Mouse (Mus musculus) liver, postnatal 0 days (tissue): ENCODE measurements at regions not wholly inside any gene's neighbourhood (a gene's known extent, or its start where the extent isn't known, plus 50 kb on each side); places are given as distances from the start of the nearest gene placed in this dataset.

ENCODE experiments used
- CTCF ChIP-seq: sonication (generic); IDR thresholded peaks from 2 replicates; pipeline ENCODE4 v1.5.1; 2016; ENCODE audit warnings: antibody characterized with exemption, low read depth
- EP300 ChIP-seq: IDR thresholded peaks from 2 replicates; pipeline ENCODE4 v1.6.1; 2016; ENCODE audit warnings: antibody characterized with exemption, low read depth, mild to moderate bottlenecking

DNA sequence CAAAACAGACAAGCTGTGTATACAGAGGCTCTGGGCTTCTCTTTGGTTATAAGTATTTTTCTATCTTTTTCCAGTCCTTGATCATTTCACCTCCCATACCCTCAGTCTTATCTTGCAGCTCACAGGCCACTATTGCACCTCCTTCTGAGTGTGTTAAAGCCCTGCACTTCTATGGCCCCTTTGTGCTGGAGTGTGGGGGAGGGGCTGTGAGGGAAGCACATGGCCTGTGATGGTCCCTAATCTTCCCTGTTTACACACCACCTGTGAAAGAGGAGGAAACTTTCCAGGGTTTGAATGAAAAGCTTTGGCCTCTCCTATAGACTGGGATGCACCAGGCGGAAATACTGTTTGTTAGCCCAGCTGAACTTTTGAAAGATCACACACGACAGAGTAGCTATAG lies 533.0 kb downstream of the Prkd1 start:
- TF ChIP-seq CTCF (no peak), EP300 (no peak)
